34 mouse cellular contexts compared by ENCODE assay signal in genomic region chr7:45229046-45229445, GRCm38 (mm10). TPM values are rescaled to one million over a fixed set of nuclear protein-coding genes. Genes with fewer than 3 reads are reported as not detected.
DNase-seq lines count a peak whose midpoint lies in the region; ATAC-seq and TF ChIP-seq lines count a peak whose summit lies in the region.
"Had no signal": no experiment of that assay in that cellular context is flagged by ENCODE, and none has a peak within 500 bp of the region (broad histone marks: within the 10 kb centered on the region; RNA-seq: fewer than 3 reads in every experiment).

No protein-coding gene starts in this region.

- H3K4me1 ChIP-seq in CH12.LX (ENCODE audit: control insufficient read depth in 1 of 2, insufficient read depth in 2 of 2), result peaks cover 13 to 46% of the 10 kb centered on the region in 2 experiments
- H3K4me1 ChIP-seq in E14TG2a.4 (replicated peaks; ENCODE audit: low read depth, low read length), result peaks cover 89% of the 10 kb centered on the region
- H3K4me1 ChIP-seq in ES-E14 (ENCODE audit: control insufficient read depth in 2 of 2, insufficient read depth in 2 of 2, low read length in 2 of 2, poor library complexity in 1 of 2), result peaks cover 7 to 14% of the 10 kb centered on the region in 2 experiments
- peaks cover 30% of the 10 kb centered on the region for H3K4me1 ChIP-seq in limb, embryonic 10.5 days
- H3K4me1 ChIP-seq in hindbrain, embryonic 16.5 days (ENCODE audit: control insufficient read depth, insufficient read depth, low read depth, low read length), result peaks cover 3% of the 10 kb centered on the region; the same call in 1 of the 2 replicates

- no peaks in the 10 kb centered on the region for H3K79me2 ChIP-seq in CH12.LX (replicated peaks; ENCODE audit: control insufficient read depth, extremely low read depth, insufficient read depth, poor library complexity, severe bottlenecking)

- TF ChIP-seq CTCF in CH12.LX (conservative IDR thresholded peaks at IDR 0.05 in 1 of 2, IDR thresholded peaks at IDR 0.05 in 1 of 2; ENCODE audit: low read depth in 2 of 2, low read length in 2 of 2), result no peak
- no peak for TF ChIP-seq CTCF in E14TG2a.4 (conservative IDR thresholded peaks at IDR 0.05; ENCODE audit: low read length)

- peaks cover 12 to 39% of the 10 kb centered on the region in 2 experiments for H3K36me3 ChIP-seq in CH12.LX (replicated peaks in 1 of 2; ENCODE audit: control insufficient read depth in 1 of 2, insufficient read depth in 1 of 2, low read length in 1 of 2)
- H3K36me3 ChIP-seq in E14TG2a.4 (ENCODE audit: insufficient read depth, low read length), result peaks cover 80% of the 10 kb centered on the region
- peaks cover 49% of the 10 kb centered on the region for H3K36me3 ChIP-seq in ES-E14 (ENCODE audit: control insufficient read depth, insufficient read depth, low read length, poor library complexity, severe bottlenecking)
- H3K36me3 ChIP-seq in limb, embryonic 10.5 days, result peaks cover 98% of the 10 kb centered on the region
- H3K36me3 ChIP-seq in hindbrain, embryonic 16.5 days (ENCODE audit: control insufficient read depth, insufficient read depth, low read length), result no peaks in the 10 kb centered on the region; the same call in 1 of the 2 replicates
- H3K36me3 ChIP-seq: hindbrain, embryonic 15.5 days had no signal

- H3K4me2 ChIP-seq in CH12.LX (ENCODE audit: insufficient read depth, low read depth, poor library complexity, severe bottlenecking), result no peak overlapping the region
- no peak overlapping the region for H3K4me2 ChIP-seq in hindbrain, embryonic 16.5 days (ENCODE audit: low read length)
- H3K4me2 ChIP-seq: embryonic facial prominence, embryonic 13.5 days; forebrain, embryonic 13.5 days; heart, embryonic 12.5 days; heart, embryonic 15.5 days; hindbrain, embryonic 15.5 days; intestine, embryonic 15.5 days had no signal

- H3K27ac ChIP-seq in CH12.LX (ENCODE audit: insufficient read depth, low read depth), result no peak overlapping the region
- peak overlapping the region; percentile 29 for H3K27ac ChIP-seq in ES-E14 (ENCODE audit: insufficient read depth, low read depth, low read length, poor library complexity, severe bottlenecking)
- no peak overlapping the region for H3K27ac ChIP-seq in limb, embryonic 10.5 days
- no peak overlapping the region for H3K27ac ChIP-seq in hindbrain, embryonic 16.5 days (ENCODE audit: low read depth, low read length)
- H3K27ac ChIP-seq: embryonic facial prominence, embryonic 10.5 days; embryonic facial prominence, embryonic 13.5 days; forebrain, embryonic 13.5 days; gastrocnemius, adult 2 months; heart, embryonic 15.5 days; hindbrain, embryonic 15.5 days; intestine, embryonic 15.5 days had no signal

- H3K4me3 ChIP-seq in CH12.LX (replicated peaks in 1 of 3; ENCODE audit: low read depth in 2 of 3, low read length in 2 of 3, poor library complexity in 1 of 3), result no peak overlapping the region
- peak overlapping the region; percentile 64 for H3K4me3 ChIP-seq in E14TG2a.4 (replicated peaks; ENCODE audit: low read length)
- no peak overlapping the region for H3K4me3 ChIP-seq in ES-E14 (ENCODE audit: insufficient read depth in 1 of 2, low read depth in 1 of 2, low read length in 2 of 2, poor library complexity in 1 of 2, severe bottlenecking in 1 of 2)
- H3K4me3 ChIP-seq in limb, embryonic 10.5 days, result no peak overlapping the region
- H3K4me3 ChIP-seq in hindbrain, embryonic 16.5 days (ENCODE audit: low read length), result no peak overlapping the region
- H3K4me3 ChIP-seq: embryonic facial prominence, embryonic 10.5 days; embryonic facial prominence, embryonic 13.5 days; erythroblast, embryonic 14.5 days; forebrain, embryonic 13.5 days; gastrocnemius, adult 2 months; heart, embryonic 12.5 days; heart, embryonic 15.5 days; hindbrain, embryonic 15.5 days; intestine, embryonic 15.5 days had no signal

- TF ChIP-seq EP300 in CH12.LX (IDR thresholded peaks at IDR 0.05; ENCODE audit: low read length), result no peak

- H3K27me3 ChIP-seq in CH12.LX (replicated peaks) (no peaks in the 10 kb centered on the region), E14TG2a.4 (ENCODE audit: insufficient read depth, low read length) (no peaks in the 10 kb centered on the region)
- no peaks in the 10 kb centered on the region for H3K27me3 ChIP-seq in limb, embryonic 10.5 days (ENCODE audit: low read depth, poor library complexity, severe bottlenecking)
- H3K27me3 ChIP-seq in hindbrain, embryonic 16.5 days (replicated peaks; ENCODE audit: control insufficient read depth, insufficient read depth, low read length), result no peaks in the 10 kb centered on the region
- H3K27me3 ChIP-seq: embryonic facial prominence, embryonic 13.5 days; forebrain, embryonic 13.5 days; heart, embryonic 12.5 days; heart, embryonic 15.5 days; intestine, embryonic 15.5 days; Patski had no signal

- dilution Hi-C loops in CH12.LX (cut with MboI; ENCODE audit: extremely low pct_ligation_motif_present, extremely low pct_unique_long_range_greater_than_20kb, low sequenced_read_pairs), result no loop called here

- in situ Hi-C loops in CH12.LX (cut with MboI; ENCODE audit: low pct_ligation_motif_present, low pct_unique_long_range_greater_than_20kb, low sequenced_read_pairs), result no loop called here
- in situ Hi-C loops in ES-E14 (cut with MboI; ENCODE audit: low sequenced_read_pairs in 2 of 2, unreplicated experiment in 2 of 2), result no loop called here

- WGBS in limb, embryonic 10.5 days, result 93% methylated on average over 8 of the region's 8 CpGs
- 95% methylated on average over 8 of the region's 8 CpGs for WGBS in hindbrain, embryonic 16.5 days

- H3K9me3 ChIP-seq in CH12.LX (replicated peaks; ENCODE audit: low read length) (peaks cover 4% of the 10 kb centered on the region), E14TG2a.4 (ENCODE audit: low read length) (no peaks in the 10 kb centered on the region), ES-E14 (ENCODE audit: control insufficient read depth, insufficient read depth, low read depth, low read length) (no peaks in the 10 kb centered on the region)
- H3K9me3 ChIP-seq in limb, embryonic 10.5 days (replicated peaks), result no peaks in the 10 kb centered on the region
- H3K9me3 ChIP-seq in hindbrain, embryonic 16.5 days (ENCODE audit: control insufficient read depth, low read length), result no peaks in the 10 kb centered on the region
- H3K9me3 ChIP-seq: embryonic facial prominence, embryonic 10.5 days; embryonic facial prominence, embryonic 13.5 days; forebrain, embryonic 13.5 days; G1E; heart, embryonic 12.5 days; heart, embryonic 15.5 days; hindbrain, embryonic 15.5 days; intestine, embryonic 15.5 days had no signal

- no peak for TF ChIP-seq RAD21 in CH12.LX (IDR thresholded peaks at IDR 0.05; ENCODE audit: low read depth, low read length)

- DNase-seq in CH12.LX (ENCODE audit: extremely low read depth) (no peak), ES-E14 (ENCODE audit: low read depth, low spot score) (no peak)
- DNase-seq in limb, embryonic 10.5 days (ENCODE audit: low spot score), result peak; percentile 28
- DNase-seq in thymus, postnatal 10 days (ENCODE audit: low spot score in 2 of 2), result no peak
- DNase-seq: adrenal gland, adult 8-10 months; adrenal gland, postnatal 25 days; cerebellum, adult 11-12 months; cerebellum, adult 8-10 months; cerebellum, postnatal 10 days; cerebellum, postnatal 36 days; embryo, embryonic 11 days; forebrain, postnatal 0 days; gastrocnemius, adult 2 months; gastrocnemius, postnatal 14 days; heart, postnatal 14 days; heart, postnatal 4 days; kidney, adult 11 months had no signal

- no peak; the same call in 1 of the 2 replicates for TF ChIP-seq POLR2A in CH12.LX (IDR thresholded peaks at IDR 0.05; ENCODE audit: low read depth, low read length)

- H3K9ac ChIP-seq in CH12.LX (ENCODE audit: insufficient read depth, low read depth), result no peak overlapping the region
- peak overlapping the region; percentile 26; the same call in 1 of the 2 replicates for H3K9ac ChIP-seq in ES-E14 (ENCODE audit: insufficient read depth, low read depth, low read length, poor library complexity, severe bottlenecking)
- H3K9ac ChIP-seq in hindbrain, embryonic 16.5 days (ENCODE audit: low read depth, low read length), result no peak overlapping the region
- H3K9ac ChIP-seq: embryonic facial prominence, embryonic 13.5 days; forebrain, embryonic 13.5 days; forebrain, postnatal 0 days; heart, embryonic 12.5 days; heart, embryonic 15.5 days; hindbrain, embryonic 15.5 days; intestine, embryonic 15.5 days had no signal

- no peak for ATAC-seq in hindbrain, embryonic 16.5 days
- ATAC-seq: activated CD4-positive, CD25-positive, alpha-beta regulatory T cell, adult 4 months; CD4-positive, CD25-positive, alpha-beta regulatory T cell, adult 4 months; forebrain, embryonic 13.5 days; forebrain, postnatal 0 days; intestine, embryonic 15.5 days; Patski had no signal

RNA-seq across cellular contexts. Expression of gene Cd37, which starts 9.9 kb away (rescaled TPM):
- 71.3 and 91.1 TPM in 2 replicates for total RNA-seq in CH12.LX (2012; rRNA removed)
- 69.3 and 73.8 TPM in 2 replicates for total RNA-seq in CH12.LX (2014; rRNA removed)
- 397 and 437 TPM in 2 replicates for polyA plus RNA-seq in CH12.LX (2012; ENCODE audit: insufficient read length, low read depth)
- 37.6 and 50.8 TPM in 2 replicates for total RNA-seq in ES-E14 (2012; rRNA removed)
- polyA plus RNA-seq in limb, embryonic 10.5 days (2016; fragmentation: Nextera tagmentation; extraction: Ambion mirVana), result 1.1 and 1.2 TPM in 2 replicates
- 1.3 and 1.4 TPM in 2 replicates for polyA plus RNA-seq in hindbrain, embryonic 16.5 days (2015; fragmentation: Nextera tagmentation; extraction: Ambion mirVana)

RNA-seq across cellular contexts. Expression of gene Slc6a16, which starts 11.8 kb away (rescaled TPM):
- total RNA-seq in CH12.LX (2012; rRNA removed) (0.08 TPM in 1 of 2 replicates, not detected in the other), CH12.LX (2014; rRNA removed) (0.13 TPM in 1 of 2 replicates, not detected in the other), ES-E14 (2012; rRNA removed) (12.7 and 14.6 TPM in 2 replicates)
- 0.37 and 0.49 TPM in 2 replicates for polyA plus RNA-seq in CH12.LX (2012; ENCODE audit: insufficient read length, low read depth)
- 0.24 and 0.49 TPM in 2 replicates for polyA plus RNA-seq in limb, embryonic 10.5 days (2016; fragmentation: Nextera tagmentation; extraction: Ambion mirVana)
- polyA plus RNA-seq in hindbrain, embryonic 16.5 days (2015; fragmentation: Nextera tagmentation; extraction: Ambion mirVana), result 0.89 and 2.0 TPM in 2 replicates
- total RNA-seq: adrenal gland, postnatal 25 days; gastrocnemius, adult 2 months; gastrocnemius, postnatal 14 days; gastrocnemius, postnatal 4 days; heart, adult 8-10 months; heart, postnatal 14 days had no signal
- polyA plus RNA-seq: activated CD4-positive, CD25-positive, alpha-beta regulatory T cell, adult 4 months; C2C12; CD4-positive, CD25-positive, alpha-beta regulatory T cell, adult 4 months; erythroblast, embryonic 14.5 days; G1E; intestine, embryonic 15.5 days; Patski had no signal

RNA-seq across cellular contexts. Expression of gene Tead2, which starts 13.5 kb away (rescaled TPM):
- 0.38 and 0.71 TPM in 2 replicates for total RNA-seq in CH12.LX (2012; rRNA removed)
- 0.31 and 0.84 TPM in 2 replicates for total RNA-seq in CH12.LX (2014; rRNA removed)
- 2.5 and 3.0 TPM in 2 replicates for polyA plus RNA-seq in CH12.LX (2012; ENCODE audit: insufficient read length, low read depth)
- total RNA-seq in ES-E14 (2012; rRNA removed), result 95.9 and 111 TPM in 2 replicates
- 435 and 481 TPM in 2 replicates for polyA plus RNA-seq in limb, embryonic 10.5 days (2016; fragmentation: Nextera tagmentation; extraction: Ambion mirVana)
- polyA plus RNA-seq in hindbrain, embryonic 16.5 days (2015; fragmentation: Nextera tagmentation; extraction: Ambion mirVana), result 46.9 and 54.1 TPM in 2 replicates
- polyA plus RNA-seq: G1E had no signal

RNA-seq across cellular contexts. Expression of gene Dkkl1, which starts 17.1 kb away (rescaled TPM):
- total RNA-seq in CH12.LX (2012; rRNA removed) (1.3 and 1.6 TPM in 2 replicates), CH12.LX (2014; rRNA removed) (0.22 and 0.24 TPM in 2 replicates), ES-E14 (2012; rRNA removed) (4.7 and 6.9 TPM in 2 replicates)
- polyA plus RNA-seq in CH12.LX (2012; ENCODE audit: insufficient read length, low read depth), result 0.44 and 0.60 TPM in 2 replicates
- polyA plus RNA-seq in limb, embryonic 10.5 days (2016; fragmentation: Nextera tagmentation; extraction: Ambion mirVana), result 0.21 and 0.41 TPM in 2 replicates
- 13.6 and 18.4 TPM in 2 replicates for polyA plus RNA-seq in hindbrain, embryonic 16.5 days (2015; fragmentation: Nextera tagmentation; extraction: Ambion mirVana)
- total RNA-seq: adrenal gland, adult 8-10 months; adrenal gland, postnatal 25 days; gastrocnemius, adult 2 months; gastrocnemius, postnatal 14 days; gastrocnemius, postnatal 4 days; heart, adult 8-10 months; heart, postnatal 14 days; heart, postnatal 4 days had no signal
- polyA plus RNA-seq: G1E, Patski had no signal

RNA-seq across cellular contexts. Expression of gene Ccdc155, which starts 24.4 kb away (rescaled TPM):
- total RNA-seq in CH12.LX (2012; rRNA removed) (0.04 TPM in 1 of 2 replicates, not detected in the other), CH12.LX (2014; rRNA removed) (not detected in 2 replicates), ES-E14 (2012; rRNA removed) (2.4 and 2.7 TPM in 2 replicates)
- polyA plus RNA-seq in CH12.LX (2012; ENCODE audit: insufficient read length, low read depth), result not detected in 2 replicates
- polyA plus RNA-seq in limb, embryonic 10.5 days (2016; fragmentation: Nextera tagmentation; extraction: Ambion mirVana), result 0.45 and 0.68 TPM in 2 replicates
- 0.54 and 0.65 TPM in 2 replicates for polyA plus RNA-seq in hindbrain, embryonic 16.5 days (2015; fragmentation: Nextera tagmentation; extraction: Ambion mirVana)
- total RNA-seq: G1E; gastrocnemius, adult 2 months; heart, adult 8-10 months; heart, postnatal 14 days had no signal
- polyA plus RNA-seq: C2C12; CD4-positive, CD25-positive, alpha-beta regulatory T cell, adult 4 months; G1E had no signal

Comparison
In these comparisons a context has a peak if more than half of its experiments do, and no peak if none do; other contexts are left out.
1. RNA of gene Cd37, which starts 9.9 kb away (polyA plus RNA-seq): 397 to 437 TPM in CH12.LX; 1.3 to 1.4 TPM in hindbrain, embryonic 16.5 days and 1.1 to 1.2 TPM in limb, embryonic 10.5 days; every median in the first group is over 100 times any median in the second.
2. RNA of gene Tead2, which starts 13.5 kb away (polyA plus RNA-seq): 435 to 481 TPM in limb, embryonic 10.5 days and 46.9 to 54.1 TPM in hindbrain, embryonic 16.5 days; 2.5 to 3.0 TPM in CH12.LX; every median in the first group is over 10 times any median in the second.